Mouse (Mus musculus): ENCODE results near the gene Sardh. TPM values are rescaled to one million over a fixed set of nuclear protein-coding genes. Genes with fewer than 3 reads are reported as not detected.

Gene Sardh
- polyA plus RNA-seq (2015; fragmentation: Nextera tagmentation; extraction: Ambion mirVana): 4.6 and 6.5 TPM in 2 replicates

DNA sequence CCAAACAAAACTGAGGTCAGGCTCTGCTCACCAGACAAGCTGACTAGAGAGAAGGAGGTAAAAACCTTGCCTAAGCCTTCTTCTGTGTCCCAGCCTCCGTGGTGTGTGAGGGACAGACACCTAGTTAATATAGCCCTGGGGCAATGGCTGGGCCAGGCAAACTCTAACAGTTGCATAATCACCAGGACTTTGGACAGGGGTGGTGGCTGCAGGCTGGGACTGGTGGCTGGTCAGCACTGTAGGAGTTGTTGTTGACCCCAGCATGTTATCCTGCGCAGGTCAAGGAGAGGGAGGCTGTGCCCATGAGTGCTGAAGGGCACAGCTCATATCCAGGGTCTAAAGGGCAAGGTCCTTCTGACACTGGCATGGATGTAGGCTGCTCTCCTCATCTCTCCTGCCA lies at the start of gene Sardh:
Gene Sardh (minus strand): TSS at position 127 of the 400 bp plus-strand sequence.
- no peaks in the 10 kb centered on the region for H3K36me3 ChIP-seq (replicated peaks)
- H3K27me3 ChIP-seq (replicated peaks): no peaks in the 10 kb centered on the region
- H3K9ac ChIP-seq: no peak within 1 kb of the TSS
- H3K4me1 ChIP-seq: no peaks in the 10 kb centered on the region
- WGBS: 89% methylated on average over 2 of the region's 2 CpGs
- H3K4me3 ChIP-seq: no peak within 1 kb of the TSS
- no peak for ATAC-seq (replicated peaks)
- no peak within 1 kb of the TSS for H3K27ac ChIP-seq
- H3K9me3 ChIP-seq: no peaks in the 10 kb centered on the region
- no peak within 1 kb of the TSS for H3K4me2 ChIP-seq

DNA sequence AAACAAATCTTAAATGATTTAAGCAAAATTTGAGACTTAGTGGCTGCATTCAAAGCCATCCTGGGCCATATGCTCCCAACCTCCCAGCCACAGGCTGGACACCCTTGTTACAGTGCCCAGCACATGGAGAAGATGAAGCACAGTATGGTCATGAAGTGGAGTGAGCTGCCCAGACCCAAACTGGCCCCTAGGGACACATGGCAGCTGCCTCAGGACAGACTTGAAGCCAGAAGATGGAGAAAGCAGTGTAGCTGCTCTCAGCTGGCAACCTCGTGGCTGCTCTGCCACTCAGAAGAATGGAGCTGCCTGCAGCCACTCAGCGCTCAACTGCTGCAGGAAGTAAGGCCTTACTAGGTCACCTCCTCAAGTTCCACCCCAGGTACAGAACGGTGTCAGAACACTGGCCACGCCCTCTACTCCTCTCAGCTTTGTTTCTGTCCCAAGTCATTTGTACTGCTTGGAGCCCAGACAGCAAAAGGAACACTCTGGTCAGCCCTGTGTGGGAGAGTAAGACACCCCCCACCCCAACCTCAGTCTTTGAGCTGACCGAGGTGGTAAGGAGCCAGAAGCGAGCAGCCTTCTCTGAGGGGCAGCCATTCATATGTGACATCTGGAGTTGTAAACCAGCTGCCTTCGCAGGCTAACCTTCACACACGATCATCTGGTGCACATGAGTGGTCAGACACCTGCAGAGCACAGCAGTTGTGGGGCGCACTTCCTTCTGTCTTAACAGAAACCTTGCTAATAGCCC lies 48.7 kb upstream of the Sardh start:
- ATAC-seq (replicated peaks): no peak
- H3K36me3 ChIP-seq (replicated peaks): no peaks in the 10 kb centered on the region
- H3K9ac ChIP-seq: no peak overlapping the region
- 80% methylated on average over 9 of the region's 9 CpGs for WGBS
- H3K4me3 ChIP-seq: no peak overlapping the region
- H3K4me1 ChIP-seq: peaks cover 12% of the 10 kb centered on the region
- H3K27me3 ChIP-seq (replicated peaks): no peaks in the 10 kb centered on the region
- no peak overlapping the region for H3K27ac ChIP-seq
- no peaks in the 10 kb centered on the region for H3K9me3 ChIP-seq
- no peak overlapping the region for H3K4me2 ChIP-seq

DNA sequence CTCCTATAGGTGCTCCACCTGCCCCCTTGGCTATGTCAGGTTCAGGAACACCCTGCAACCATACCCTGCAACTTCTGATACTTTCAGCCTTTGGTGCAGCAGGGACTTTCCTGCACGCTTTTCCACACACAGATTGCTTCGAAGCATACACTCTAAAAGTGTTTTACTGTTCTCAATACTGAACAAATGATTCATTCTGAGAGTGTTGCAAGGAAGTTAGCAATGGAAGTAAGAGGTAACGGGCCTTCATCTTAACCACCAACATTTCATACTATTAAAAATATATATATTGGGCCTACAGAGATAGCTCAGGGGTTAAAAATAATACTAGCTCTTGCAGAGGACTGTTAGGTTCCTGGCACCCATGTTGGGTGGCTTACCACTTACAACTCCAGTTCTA lies 46.6 kb upstream of the Sardh start:
- Histone ChIP-seq H3K4me2 (no peak overlapping the region), H3K4me1 (no peaks in the 10 kb centered on the region), H3K4me3 (no peak overlapping the region), H3K9me3 (no peaks in the 10 kb centered on the region), H3K9ac (no peak overlapping the region), H3K27me3 (replicated peaks) (no peaks in the 10 kb centered on the region), H3K36me3 (replicated peaks) (peaks cover 8% of the 10 kb centered on the region; the same call in 1 of the 2 replicates), H3K27ac (no peak overlapping the region)
- 96% methylated on average over 3 of the region's 3 CpGs for WGBS
- no peak for ATAC-seq (replicated peaks)

DNA sequence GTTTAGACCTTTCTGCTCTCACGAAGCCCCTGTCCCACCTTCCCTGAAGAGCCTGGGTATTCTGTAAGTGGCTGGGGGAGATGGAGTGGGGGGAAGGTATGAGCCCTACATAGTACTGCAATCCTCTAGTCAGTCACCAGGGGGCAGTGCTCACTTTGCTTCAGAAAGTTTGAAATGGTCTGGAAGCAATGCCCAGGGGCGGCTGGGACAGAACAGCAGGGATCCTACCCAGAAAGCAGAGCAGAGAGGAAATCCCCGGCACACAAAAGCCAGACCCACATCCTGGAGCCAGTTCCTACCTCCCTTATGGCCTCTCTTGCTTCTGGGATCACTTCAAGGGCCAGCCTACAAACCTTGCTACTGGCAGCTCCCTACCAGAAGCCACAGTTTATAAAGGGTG lies 40.9 kb upstream of the Sardh start:
- ATAC-seq (replicated peaks): peak; percentile 60
- 11% methylated on average over 3 of the region's 3 CpGs for WGBS
- H3K36me3 ChIP-seq (replicated peaks): peaks cover 8% of the 10 kb centered on the region; the same call in 1 of the 2 replicates
- no peaks in the 10 kb centered on the region for H3K27me3 ChIP-seq (replicated peaks)
- H3K9me3 ChIP-seq: no peaks in the 10 kb centered on the region
- H3K27ac ChIP-seq: peak overlapping the region; percentile 58
- H3K4me1 ChIP-seq: peaks cover 9% of the 10 kb centered on the region; the same call in 1 of the 2 replicates
- no peak overlapping the region for H3K4me3 ChIP-seq
- no peak overlapping the region for H3K9ac ChIP-seq
- H3K4me2 ChIP-seq: no peak overlapping the region

DNA sequence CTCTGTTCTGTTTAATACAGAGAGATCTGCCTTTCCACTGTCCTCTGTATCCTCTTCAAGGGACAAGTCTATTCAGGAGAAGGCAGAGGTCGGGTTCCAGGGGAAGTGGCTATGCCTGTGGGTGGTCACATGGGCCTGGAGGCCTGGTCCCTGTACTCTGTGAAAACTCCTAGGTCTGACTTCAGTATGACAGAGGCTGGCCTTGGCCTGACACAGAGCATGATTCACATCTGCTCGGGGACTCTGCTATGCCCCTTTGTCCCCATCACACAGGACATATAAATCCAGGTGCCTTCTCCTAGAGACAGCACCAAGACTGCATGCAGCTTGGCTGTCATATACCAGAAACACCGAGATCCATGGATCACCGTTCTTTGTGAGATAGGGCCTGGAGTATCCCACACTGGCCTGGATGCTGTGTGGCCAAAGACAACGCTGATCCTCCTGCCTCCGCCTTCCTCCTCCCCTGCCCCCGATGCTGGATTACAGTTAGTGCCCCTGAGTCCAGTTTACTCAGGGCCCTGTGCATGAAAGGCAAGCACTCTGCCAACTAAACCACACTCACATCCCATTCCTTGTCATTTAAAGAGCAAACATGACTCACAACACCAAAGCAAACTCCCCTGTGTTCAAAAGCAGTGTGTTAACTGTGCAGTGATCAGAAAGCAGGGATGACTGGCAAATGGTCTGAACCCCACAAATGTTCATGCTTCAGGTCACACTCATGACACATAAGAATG lies 39.0 kb upstream of the Sardh start:
- Histone ChIP-seq H3K4me1 (peaks cover 9% of the 10 kb centered on the region; the same call in 1 of the 2 replicates), H3K4me3 (no peak overlapping the region), H3K27ac (no peak overlapping the region), H3K9ac (no peak overlapping the region), H3K4me2 (no peak overlapping the region), H3K9me3 (no peaks in the 10 kb centered on the region), H3K27me3 (replicated peaks) (no peaks in the 10 kb centered on the region), H3K36me3 (replicated peaks) (peaks cover 8% of the 10 kb centered on the region; the same call in 1 of the 2 replicates)
- ATAC-seq (replicated peaks): no peak
- WGBS: 85% methylated on average over 7 of the region's 7 CpGs

DNA sequence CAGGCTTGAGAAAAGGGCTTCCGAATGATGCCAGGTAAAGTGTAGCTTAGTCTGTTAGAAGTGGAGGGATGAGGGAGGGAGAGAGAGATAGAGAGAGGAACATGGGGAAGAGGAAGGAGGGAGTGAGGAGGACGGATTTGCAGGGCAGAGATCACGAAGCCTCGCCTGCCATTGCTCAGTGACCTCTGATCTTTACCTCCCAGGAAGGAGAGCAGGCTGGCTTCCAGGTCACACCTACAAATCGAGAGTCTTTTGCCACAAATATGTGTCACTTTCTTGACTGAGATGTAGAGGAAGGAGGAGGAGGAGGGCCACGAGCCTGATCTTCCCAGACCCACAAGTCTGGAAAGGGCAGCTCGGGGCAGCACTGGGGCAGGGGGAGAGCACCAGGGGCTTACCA lies 36.3 kb upstream of the Sardh start:
- H3K36me3 ChIP-seq (replicated peaks): 0 out of 2 replicates have a peak, but pooled peaks cover 2% of the 10 kb centered on the region
- no peak overlapping the region for H3K4me3 ChIP-seq
- WGBS: 74% methylated on average over 7 of the region's 7 CpGs
- peaks cover 7% of the 10 kb centered on the region; the same call in 1 of the 2 replicates for H3K4me1 ChIP-seq
- no peaks in the 10 kb centered on the region for H3K27me3 ChIP-seq (replicated peaks)
- no peak for ATAC-seq (replicated peaks)
- H3K9ac ChIP-seq: no peak overlapping the region
- no peak overlapping the region for H3K4me2 ChIP-seq
- H3K9me3 ChIP-seq: no peaks in the 10 kb centered on the region
- H3K27ac ChIP-seq: no peak overlapping the region

DNA sequence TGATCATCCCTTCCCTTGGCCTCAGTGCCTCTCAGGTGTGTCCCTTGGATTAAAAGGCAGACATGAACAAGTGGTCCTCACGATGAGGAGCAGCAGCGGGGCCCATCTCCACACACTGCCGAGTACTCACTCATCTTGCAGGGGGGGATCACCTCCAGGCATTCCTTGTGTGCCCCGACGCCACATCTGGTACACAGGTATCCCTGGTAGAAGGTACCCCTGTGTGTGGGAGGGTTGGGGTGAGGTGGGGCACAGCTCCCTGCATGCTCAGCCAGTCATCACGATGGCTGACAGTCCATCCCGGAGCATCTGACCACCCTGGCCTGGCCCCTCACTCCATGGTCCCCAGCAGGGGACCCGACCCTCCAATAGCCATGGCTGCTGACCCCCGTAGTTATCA lies 33.6 kb upstream of the Sardh start:
- Histone ChIP-seq H3K36me3 (replicated peaks) (0 out of 2 replicates have a peak, but pooled peaks cover 2% of the 10 kb centered on the region), H3K4me2 (no peak overlapping the region), H3K4me3 (no peak overlapping the region), H3K4me1 (no peaks in the 10 kb centered on the region), H3K27ac (no peak overlapping the region), H3K9me3 (no peaks in the 10 kb centered on the region), H3K27me3 (replicated peaks) (no peaks in the 10 kb centered on the region), H3K9ac (no peak overlapping the region)
- 91% methylated on average over 9 of the region's 9 CpGs for WGBS
- no peak for ATAC-seq (replicated peaks)

DNA sequence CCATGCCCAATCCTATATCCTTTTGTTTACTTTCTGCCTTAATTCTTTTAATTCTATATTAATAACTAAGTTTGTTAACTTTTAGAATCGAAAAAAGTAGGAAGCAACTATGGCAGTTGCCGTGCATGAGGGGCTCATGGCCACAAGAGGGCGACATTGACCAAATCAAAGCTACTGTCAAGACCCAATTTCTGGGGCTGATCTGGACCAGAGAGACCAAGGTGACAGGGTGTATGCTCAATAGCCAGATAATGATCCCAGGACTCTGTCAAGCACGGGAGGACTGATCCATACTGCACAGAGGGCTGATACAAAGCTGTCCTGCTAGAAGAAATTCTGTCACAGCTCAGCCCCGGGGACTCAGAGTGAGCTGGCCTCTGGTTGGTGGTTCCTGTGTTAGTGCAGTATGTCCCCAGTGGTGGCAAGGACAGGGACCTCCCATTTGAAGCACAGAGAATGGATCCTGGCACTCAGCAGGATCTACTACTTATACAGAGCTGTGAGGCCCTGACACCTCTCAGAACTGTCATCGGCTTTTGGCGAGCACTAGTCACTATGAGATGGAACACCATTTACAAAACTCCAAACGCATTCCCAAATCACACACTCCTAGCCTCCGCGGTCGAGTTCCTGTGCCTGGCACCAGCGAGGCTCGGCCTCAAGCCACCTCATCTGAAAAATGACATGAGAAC lies 32.9 kb upstream of the Sardh start:
- 73% methylated on average over 13 of the region's 13 CpGs for WGBS
- Histone ChIP-seq H3K4me2 (no peak overlapping the region), H3K27me3 (replicated peaks) (no peaks in the 10 kb centered on the region), H3K9ac (no peak overlapping the region), H3K9me3 (no peaks in the 10 kb centered on the region), H3K27ac (no peak overlapping the region), H3K4me1 (no peaks in the 10 kb centered on the region), H3K36me3 (replicated peaks) (0 out of 2 replicates have a peak, but pooled peaks cover 2% of the 10 kb centered on the region), H3K4me3 (no peak overlapping the region)
- ATAC-seq (replicated peaks): peak; percentile 66

DNA sequence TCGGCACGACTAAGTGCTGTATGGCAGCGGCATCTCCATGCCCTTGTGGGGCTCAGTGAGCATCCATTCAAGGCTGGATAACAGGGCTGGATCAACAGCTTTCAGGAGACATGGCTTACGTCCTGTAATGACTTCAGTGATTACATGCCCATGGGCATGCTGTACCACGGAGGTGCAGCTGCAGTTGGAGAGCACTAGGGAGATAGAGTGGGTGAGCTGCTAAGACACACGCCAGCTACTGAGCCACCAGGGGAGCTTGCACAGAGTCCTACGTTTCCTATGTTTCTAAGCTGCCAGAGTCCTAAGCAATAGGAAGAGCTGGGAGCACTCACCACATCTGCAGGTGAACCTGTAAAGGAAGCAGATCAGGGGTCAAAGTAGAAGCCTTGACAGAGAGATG lies 30.7 kb upstream of the Sardh start:
- WGBS: 95% methylated on average over 7 of the region's 7 CpGs
- H3K9ac ChIP-seq: no peak overlapping the region
- H3K4me2 ChIP-seq: no peak overlapping the region
- H3K9me3 ChIP-seq: no peaks in the 10 kb centered on the region
- no peak for ATAC-seq (replicated peaks)
- H3K27me3 ChIP-seq (replicated peaks): no peaks in the 10 kb centered on the region
- peaks cover 13% of the 10 kb centered on the region; the same call in 1 of the 2 replicates for H3K36me3 ChIP-seq (replicated peaks)
- no peak overlapping the region for H3K4me3 ChIP-seq
- no peak overlapping the region for H3K27ac ChIP-seq
- H3K4me1 ChIP-seq: no peaks in the 10 kb centered on the region

DNA sequence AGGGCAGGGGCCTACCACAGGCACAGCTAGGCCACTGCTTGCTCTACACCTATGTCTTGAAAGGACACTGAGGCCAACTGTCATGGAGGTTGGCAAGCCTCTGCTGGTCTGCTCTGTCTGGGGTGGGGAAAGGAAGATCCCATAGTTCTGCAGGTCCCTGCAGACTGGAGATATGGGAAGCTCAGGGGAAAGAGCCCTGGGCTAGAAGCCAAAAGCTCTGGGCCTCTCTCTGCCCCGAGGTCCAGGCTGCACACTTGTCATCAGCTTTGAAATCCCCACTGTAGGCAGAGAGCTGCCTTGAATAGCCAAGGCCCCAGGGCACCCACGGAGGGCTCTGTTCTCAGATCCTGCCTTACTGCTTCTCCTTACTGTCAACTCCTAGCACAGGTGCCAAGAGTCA lies 20.2 kb upstream of the Sardh start:
- Histone ChIP-seq H3K27ac (no peak overlapping the region), H3K27me3 (replicated peaks) (no peaks in the 10 kb centered on the region), H3K9ac (no peak overlapping the region), H3K4me1 (no peaks in the 10 kb centered on the region), H3K4me3 (no peak overlapping the region), H3K36me3 (replicated peaks) (peaks cover 18% of the 10 kb centered on the region), H3K9me3 (no peaks in the 10 kb centered on the region), H3K4me2 (no peak overlapping the region)
- 73% methylated on average over 2 of the region's 2 CpGs for WGBS
- no peak for ATAC-seq (replicated peaks)

DNA sequence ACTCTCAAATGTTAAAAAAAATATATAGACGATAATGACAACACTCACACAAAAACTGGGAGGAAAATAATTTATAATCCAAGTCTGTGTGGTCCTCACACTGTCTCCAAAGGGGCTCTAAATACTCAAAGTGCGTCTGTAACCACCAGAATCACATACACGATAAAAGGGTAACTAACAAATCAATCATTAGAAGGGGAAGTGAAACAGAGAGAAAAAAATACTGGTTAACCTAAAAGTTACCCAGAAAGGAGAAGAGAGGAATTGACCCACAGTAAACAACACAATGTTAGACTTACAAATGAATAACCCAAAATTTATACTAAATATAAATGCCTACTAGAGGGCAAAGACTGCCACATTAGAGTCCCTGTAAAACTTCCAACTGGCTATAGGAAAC lies 17.7 kb upstream of the Sardh start:
- 92% methylated on average over 3 of the region's 3 CpGs for WGBS

DNA sequence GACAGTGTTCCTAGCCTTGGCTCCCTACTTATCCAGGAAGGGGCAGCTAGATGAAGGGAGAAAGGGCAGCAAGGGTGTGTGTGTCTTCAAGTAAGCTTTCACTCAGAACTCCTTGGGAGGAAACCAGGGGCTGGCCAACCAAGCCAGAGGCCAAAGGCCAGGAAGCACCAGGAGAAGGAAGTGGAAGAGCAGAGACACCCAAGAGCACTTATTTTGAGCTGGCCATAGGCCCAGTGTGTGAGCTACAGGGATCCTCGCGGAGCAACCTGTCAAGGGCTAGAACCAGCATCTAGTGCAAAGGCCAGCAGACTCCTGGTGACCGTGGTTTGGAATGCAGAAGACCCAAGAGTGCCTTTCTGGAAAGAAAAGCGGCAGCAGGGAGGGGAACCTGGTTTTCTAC lies 14.8 kb upstream of the Sardh start:
- no peak overlapping the region for H3K4me2 ChIP-seq
- H3K36me3 ChIP-seq (replicated peaks): 0 out of 2 replicates have a peak, but pooled peaks cover 2% of the 10 kb centered on the region
- no peak overlapping the region for H3K27ac ChIP-seq
- 0 out of 2 replicates have a peak, but pooled peaks cover 2% of the 10 kb centered on the region for H3K9me3 ChIP-seq
- no peak overlapping the region for H3K9ac ChIP-seq
- WGBS: 92% methylated on average over 4 of the region's 4 CpGs
- H3K4me3 ChIP-seq: no peak overlapping the region
- H3K4me1 ChIP-seq: no peaks in the 10 kb centered on the region
- no peak for ATAC-seq (replicated peaks)
- H3K27me3 ChIP-seq (replicated peaks): no peaks in the 10 kb centered on the region

More for the DNA sequence above, 17.7 kb upstream of the Sardh start:
- Histone ChIP-seq H3K9ac (no peak overlapping the region), H3K36me3 (replicated peaks) (peaks cover 6% of the 10 kb centered on the region), H3K4me1 (no peaks in the 10 kb centered on the region), H3K4me3 (no peak overlapping the region), H3K27me3 (replicated peaks) (no peaks in the 10 kb centered on the region), H3K9me3 (no peaks in the 10 kb centered on the region), H3K4me2 (no peak overlapping the region), H3K27ac (no peak overlapping the region)
- ATAC-seq (replicated peaks): no peak
